Mouse (Mus musculus) midbrain, embryonic 14.5 days (tissue): ENCODE results near the gene Tmem181a. TPM values are rescaled to one million over a fixed set of nuclear protein-coding genes. Genes with fewer than 3 reads are reported as not detected.
"Not testable (repeated sequence)": the region's sequence is repeated elsewhere in the genome, so short reads cannot be mapped to it uniquely, and the experiment has no call there.

Experiments
- ATAC-seq: fragments of 200-750 bp; cut with Nextera tagmentation; 2 replicates; pipeline ENCODE4 v1.8.0; 2017; ENCODE audit warnings: moderate number of reproducible peaks, moderate library complexity; ENCODE audit not compliant: low FRiP score, low TSS enrichment
- DNase-seq: peaks from one replicate; pipeline ENCODE4 v3.0.0-alpha.2; 2015
- H3K27ac ChIP-seq: fragments of 300-500 bp; sonication (generic); replicated peaks from 2 replicates; pipeline ENCODE4 v1.5.1; 2014; ENCODE audit warnings: mild to moderate bottlenecking, low read depth, low read length, moderate library complexity
- H3K27me3 ChIP-seq: fragments of 300-500 bp; sonication (generic); 2 replicates; pipeline ENCODE4 v1.6.1; 2014; ENCODE audit warnings: low read length, control low read depth, mixed read lengths; ENCODE audit not compliant: control insufficient read depth, insufficient read depth
- H3K36me3 ChIP-seq: fragments of 300-500 bp; sonication (generic); 2 replicates; pipeline ENCODE4 v1.6.1; 2014; ENCODE audit warnings: low read length, control low read depth; ENCODE audit not compliant: control insufficient read depth, insufficient read depth
- H3K4me1 ChIP-seq: fragments of 300-500 bp; sonication (generic); 2 replicates; pipeline ENCODE4 v1.6.1; 2014; ENCODE audit warnings: mild to moderate bottlenecking, antibody characterized with exemption, low read length, control low read depth; ENCODE audit not compliant: control insufficient read depth, insufficient read depth
- H3K4me2 ChIP-seq: fragments of 300-500 bp; sonication (generic); 2 replicates; pipeline ENCODE4 v1.6.1; 2014; ENCODE audit warnings: mild to moderate bottlenecking, low read length, moderate library complexity
- H3K4me3 ChIP-seq: fragments of 300-500 bp; sonication (generic); replicated peaks from 2 replicates; pipeline ENCODE4 v1.5.1; 2014; ENCODE audit warnings: low read depth, low read length
- H3K9ac ChIP-seq: fragments of 300-500 bp; sonication (generic); replicated peaks from 2 replicates; pipeline ENCODE4 v1.6.1; 2014; ENCODE audit warnings: mild to moderate bottlenecking, low read length, moderate library complexity
- H3K9me3 ChIP-seq: fragments of 300-500 bp; sonication (generic); 2 replicates; pipeline ENCODE4 v1.6.1; 2016; ENCODE audit warnings: low read length, control low read depth, mixed read lengths; ENCODE audit not compliant: control insufficient read depth
- WGBS: fragments of 180-500 bp; shearing (Covaris S2); extraction: QIAGEN DNeasy Blood & Tissue Kit; methylation state at CpG from one replicate; pipeline ENCODE4 v1.1.7; 2014; 5-methylcytosine and 5-hydroxymethylcytosine counted together
- polyA plus RNA-seq: library from polyadenylated mRNA; unstranded; fragments of >200 nt; fragmentation: Nextera tagmentation; extraction: Ambion mirVana; gene quantifications from 2 replicates; pipeline ENCODE4 v1.2.1, GENCODE M21; 2014

Tmem181a gene
- polyA plus RNA-seq, result 39.1 and 47.6 TPM in 2 replicates

GRCm38 (mm10) chr17:6256400-6257069 is at the start of gene Tmem181a:
Gene Tmem181a, plus strand, starts transcription at chr17:6256860.
- peak; percentile 72 for ATAC-seq
- not testable (repeated sequence) for H3K27ac ChIP-seq, H3K27me3 ChIP-seq, H3K9me3 ChIP-seq, H3K9ac ChIP-seq, DNase-seq, H3K36me3 ChIP-seq, H3K4me1 ChIP-seq
- WGBS, result under 1% methylated on average over 10 of the region's 51 CpGs
- Histone ChIP-seq H3K4me2 (peak within 1 kb of the TSS; percentile 41), H3K4me3 (peak within 1 kb of the TSS; percentile 25)

GRCm38 (mm10) chr17:6211721-6212120 is 44.9 kb upstream of the Tmem181a start:
- ATAC-seq, result no peak
- no peaks in the 10 kb centered on the region for H3K27me3 ChIP-seq
- no peaks in the 10 kb centered on the region for H3K4me1 ChIP-seq
- H3K4me3 ChIP-seq, result no peak overlapping the region
- H3K9me3 ChIP-seq, result no peaks in the 10 kb centered on the region
- no peak overlapping the region for H3K27ac ChIP-seq
- H3K9ac ChIP-seq, result no peak overlapping the region
- WGBS, result 95% methylated on average over 1 of the region's 1 CpGs
- H3K4me2 ChIP-seq, result no peak overlapping the region
- no peak for DNase-seq
- H3K36me3 ChIP-seq, result peaks cover 80% of the 10 kb centered on the region

- H3K4me3 ChIP-seq, result no peak overlapping the region
- ATAC-seq (no peak), DNase-seq (no peak)
- H3K27me3 ChIP-seq, result no peaks in the 10 kb centered on the region
- no peaks in the 10 kb centered on the region for H3K9me3 ChIP-seq
- H3K27ac ChIP-seq, result no peak overlapping the region
- 91% methylated on average over 4 of the region's 4 CpGs for WGBS
- H3K36me3 ChIP-seq, result peaks cover 59% of the 10 kb centered on the region
- H3K4me1 ChIP-seq, result no peaks in the 10 kb centered on the region
- H3K9ac ChIP-seq, result no peak overlapping the region
- no peak overlapping the region for H3K4me2 ChIP-seq
These were observed 41.0 kb upstream of the Tmem181a start for GRCm38 (mm10) chr17:6215640-6216039.

GRCm38 (mm10) chr17:6216514-6216913 is 40.1 kb upstream of the Tmem181a start:
- WGBS, result 95% methylated on average over 10 of the region's 10 CpGs
- H3K4me3 ChIP-seq, result no peak overlapping the region
- H3K27me3 ChIP-seq, result no peaks in the 10 kb centered on the region
- no peak overlapping the region for H3K27ac ChIP-seq
- H3K36me3 ChIP-seq, result peaks cover 51% of the 10 kb centered on the region
- H3K4me2 ChIP-seq, result no peak overlapping the region
- no peak overlapping the region for H3K9ac ChIP-seq
- ATAC-seq, result no peak
- no peak for DNase-seq
- H3K4me1 ChIP-seq, result no peaks in the 10 kb centered on the region
- H3K9me3 ChIP-seq, result no peaks in the 10 kb centered on the region

- not testable (repeated sequence) for ATAC-seq, H3K36me3 ChIP-seq, H3K4me1 ChIP-seq, H3K27ac ChIP-seq, H3K9me3 ChIP-seq, H3K4me2 ChIP-seq, H3K27me3 ChIP-seq, H3K9ac ChIP-seq, DNase-seq, H3K4me3 ChIP-seq
- WGBS, result no CpG with 5 or more reads among the region's 7 CpGs
These were observed 24.0 kb upstream of the Tmem181a start for GRCm38 (mm10) chr17:6232633-6233032.

- H3K9me3 ChIP-seq, ATAC-seq, H3K27ac ChIP-seq, H3K36me3 ChIP-seq, H3K9ac ChIP-seq, H3K4me3 ChIP-seq, DNase-seq, H3K27me3 ChIP-seq, H3K4me2 ChIP-seq, H3K4me1 ChIP-seq: not testable (repeated sequence)
- WGBS, result 100% methylated on average over 1 of the region's 1 CpGs
These were observed 5.4 kb upstream of the Tmem181a start for GRCm38 (mm10) chr17:6251298-6251697.

- Histone ChIP-seq H3K4me3 (peak overlapping the region; percentile 25), H3K4me2 (peak overlapping the region; percentile 41)
- H3K27me3 ChIP-seq, H3K4me1 ChIP-seq, H3K36me3 ChIP-seq, H3K9me3 ChIP-seq, ATAC-seq, H3K9ac ChIP-seq, H3K27ac ChIP-seq: not testable (repeated sequence)
- 0% methylated on average over 16 of the region's 20 CpGs for WGBS
- peak; percentile 1 for DNase-seq
These were observed 403 bp downstream of the Tmem181a start for GRCm38 (mm10) chr17:6257070-6257456.

- H3K9me3 ChIP-seq, H3K36me3 ChIP-seq, H3K27me3 ChIP-seq, H3K4me1 ChIP-seq: not testable (repeated sequence)
- peak overlapping the region; percentile 59 for H3K4me2 ChIP-seq
- WGBS, result 1% methylated on average over 61 of the region's 84 CpGs
- DNase-seq (peak; percentile 30), ATAC-seq (peak; percentile 84)
- H3K4me3 ChIP-seq, result peak overlapping the region; percentile 43
- H3K9ac ChIP-seq, result peak overlapping the region; percentile 50; the same call in 1 of the 2 replicates
- 0 out of 2 replicates have a peak overlapping the region, but pooled peaks have one; percentile 37 for H3K27ac ChIP-seq
These were observed 13.5 kb downstream of the Tmem181a start for GRCm38 (mm10) chr17:6269876-6270831.
